Mouse (Mus musculus) spleen, postnatal 14 days (tissue): ENCODE data around the gene Ky.
A peak's percentile ranks its signal among the peaks of the same experiment; 100 is the strongest.

ENCODE experiments used
- DNase-seq, 2 experiments: peaks; one replicate each; pipeline ENCODE4 v3.0.0; 2021 to 2022; ENCODE audit warnings: low spot score in 2 of 2

The Ky gene

GRCm38 (mm10) chr9:102502015-102502633 lies 3.4 kb upstream of the Ky start:
- DNase-seq: no peak

GRCm38 (mm10) chr9:102504716-102505378 lies 703 bp upstream of the Ky start:
- no peak for DNase-seq

GRCm38 (mm10) chr9:102508315-102508714 lies 2.8 kb downstream of the Ky start:
- DNase-seq: no peak

GRCm38 (mm10) chr9:102511423-102511822 lies 5.9 kb downstream of the Ky start:
- no peak for DNase-seq

DNA sequence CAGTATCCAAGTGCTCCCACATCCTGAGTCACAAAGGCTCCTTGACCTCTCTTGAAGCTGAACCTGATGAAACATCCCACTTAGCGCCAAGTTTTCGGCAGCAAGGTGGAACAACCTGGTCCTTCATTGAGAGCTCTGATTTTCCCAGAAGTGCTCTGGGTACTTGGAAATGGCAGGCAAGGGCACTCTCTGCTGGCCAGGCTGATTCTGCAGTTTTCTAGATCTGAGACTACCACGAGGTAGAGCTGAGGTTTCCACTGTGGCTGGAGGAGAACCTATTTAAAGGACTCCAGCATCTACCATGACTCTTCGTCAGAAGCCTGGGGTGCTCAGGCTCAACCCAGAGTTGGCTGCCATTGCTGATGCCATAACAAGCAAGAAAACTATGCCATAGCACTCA lies 8.0 kb downstream of the Ky start:
- no peak for DNase-seq

DNA sequence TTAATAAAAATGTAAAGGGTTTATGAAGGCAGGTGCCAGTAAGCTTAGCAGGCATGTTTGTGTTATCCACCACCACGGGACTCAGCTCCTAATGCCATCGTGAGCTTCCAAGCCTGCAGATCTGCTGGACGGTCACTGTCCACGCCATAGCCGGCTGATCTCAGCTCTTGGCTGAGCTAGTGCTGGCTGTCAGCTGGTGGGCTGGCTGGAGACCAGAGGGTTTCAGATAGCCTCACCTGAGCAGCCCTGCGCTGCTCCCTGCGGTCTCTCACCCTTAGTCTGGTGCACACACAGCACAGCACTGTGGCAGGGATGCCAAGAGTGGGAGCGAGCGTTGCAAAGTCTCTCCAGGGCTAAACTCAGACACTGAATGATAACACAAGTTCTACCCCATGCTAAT lies 12.9 kb downstream of the Ky start:
- DNase-seq: no peak

GRCm38 (mm10) chr9:102521396-102521795 lies 15.8 kb downstream of the Ky start:
- no peak for DNase-seq

- DNase-seq: no peak
These were observed 22.6 kb downstream of the Ky start for GRCm38 (mm10) chr9:102528106-102528505.

- no peak for DNase-seq
These were observed 23.0 kb downstream of the Ky start for GRCm38 (mm10) chr9:102528561-102528960.

- DNase-seq: no peak
These were observed 23.5 kb downstream of the Ky start for GRCm38 (mm10) chr9:102529008-102529407.

GRCm38 (mm10) chr9:102531051-102531892 lies 25.7 kb downstream of the Ky start:
- DNase-seq: no peak

DNA sequence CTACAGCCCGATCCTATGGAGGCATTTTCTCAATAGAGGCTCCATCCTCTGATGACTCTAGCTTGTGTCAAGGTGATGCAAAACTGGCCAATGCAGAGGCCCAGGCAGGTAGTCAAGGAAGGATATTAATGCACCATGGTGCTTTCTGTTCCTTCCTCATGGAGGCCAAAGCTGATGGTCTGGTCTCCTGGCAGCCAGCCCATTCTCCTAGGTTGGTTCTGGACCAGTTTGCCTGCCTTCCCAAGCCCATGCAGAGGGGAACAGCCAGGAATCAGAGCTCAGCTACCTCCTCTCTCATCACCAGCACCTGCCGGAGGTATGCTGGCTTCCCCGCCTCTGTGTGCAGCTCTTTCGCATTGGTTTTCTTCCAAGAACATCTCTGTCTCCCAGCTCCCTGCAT lies 31.4 kb downstream of the Ky start:
- DNase-seq: no peak

DNA sequence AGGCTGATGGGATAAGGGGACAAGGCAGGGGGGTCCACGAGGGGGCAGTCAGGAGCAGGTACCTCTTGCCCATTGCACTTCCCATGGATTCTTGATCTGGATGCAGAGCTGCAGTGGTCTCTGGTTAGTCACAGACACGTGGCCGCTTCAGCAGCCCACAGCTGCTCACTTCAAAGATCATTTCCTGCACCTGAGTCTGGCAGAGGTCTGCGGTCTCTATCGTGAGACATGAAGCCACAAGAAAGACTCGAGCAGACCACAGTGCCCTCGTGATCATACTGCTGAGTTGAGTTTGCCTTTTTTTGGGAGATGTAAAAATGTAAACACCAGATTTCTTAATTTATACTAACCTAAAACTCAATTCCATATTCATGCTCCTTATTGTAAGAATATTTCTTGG lies 34.1 kb downstream of the Ky start:
- DNase-seq: no peak

- no peak for DNase-seq
These were observed 36.1 kb downstream of the Ky start for GRCm38 (mm10) chr9:102541666-102542065.

GRCm38 (mm10) chr9:102542540-102542939 lies 37.0 kb downstream of the Ky start:
- DNase-seq: no peak

GRCm38 (mm10) chr9:102543761-102544115 lies 38.2 kb downstream of the Ky start:
- DNase-seq: no peak

DNA sequence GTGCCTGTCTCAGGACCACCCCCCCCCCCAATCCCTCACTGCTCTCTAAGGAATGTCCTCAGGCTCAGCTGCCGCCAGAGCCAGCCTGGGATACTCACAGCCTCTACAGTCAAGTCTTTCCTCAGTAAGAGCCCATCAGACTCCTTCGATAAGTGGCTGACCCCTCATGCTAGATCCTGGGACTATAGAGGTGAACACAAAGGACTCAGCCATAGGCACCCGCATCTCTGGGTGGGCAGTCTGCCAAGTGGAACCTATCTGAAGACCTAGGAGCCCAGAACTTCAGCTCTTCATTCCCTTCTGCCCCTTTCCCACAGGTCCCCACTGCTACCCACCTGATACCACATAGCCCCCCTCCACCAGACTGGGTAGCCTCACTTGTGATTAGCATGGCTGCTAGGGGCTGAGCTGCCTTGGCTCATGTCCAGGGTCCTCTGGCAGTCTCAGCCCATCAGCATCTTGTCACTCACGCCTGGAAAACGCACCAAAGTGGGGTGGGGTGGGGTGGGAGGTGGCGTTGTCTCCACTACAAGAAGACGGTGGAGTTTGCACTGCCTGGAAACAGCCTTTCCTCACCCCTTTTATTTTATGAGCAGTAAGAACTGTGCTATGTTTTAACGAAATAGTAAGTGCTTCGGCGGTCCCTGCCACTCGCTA lies 38.7 kb downstream of the Ky start:
- DNase-seq: peak in 1 of 2 experiments; percentile 6

- peak; percentile 51 to 64 for DNase-seq
These were observed 39.3 kb downstream of the Ky start for GRCm38 (mm10) chr9:102544773-102545366.

DNA sequence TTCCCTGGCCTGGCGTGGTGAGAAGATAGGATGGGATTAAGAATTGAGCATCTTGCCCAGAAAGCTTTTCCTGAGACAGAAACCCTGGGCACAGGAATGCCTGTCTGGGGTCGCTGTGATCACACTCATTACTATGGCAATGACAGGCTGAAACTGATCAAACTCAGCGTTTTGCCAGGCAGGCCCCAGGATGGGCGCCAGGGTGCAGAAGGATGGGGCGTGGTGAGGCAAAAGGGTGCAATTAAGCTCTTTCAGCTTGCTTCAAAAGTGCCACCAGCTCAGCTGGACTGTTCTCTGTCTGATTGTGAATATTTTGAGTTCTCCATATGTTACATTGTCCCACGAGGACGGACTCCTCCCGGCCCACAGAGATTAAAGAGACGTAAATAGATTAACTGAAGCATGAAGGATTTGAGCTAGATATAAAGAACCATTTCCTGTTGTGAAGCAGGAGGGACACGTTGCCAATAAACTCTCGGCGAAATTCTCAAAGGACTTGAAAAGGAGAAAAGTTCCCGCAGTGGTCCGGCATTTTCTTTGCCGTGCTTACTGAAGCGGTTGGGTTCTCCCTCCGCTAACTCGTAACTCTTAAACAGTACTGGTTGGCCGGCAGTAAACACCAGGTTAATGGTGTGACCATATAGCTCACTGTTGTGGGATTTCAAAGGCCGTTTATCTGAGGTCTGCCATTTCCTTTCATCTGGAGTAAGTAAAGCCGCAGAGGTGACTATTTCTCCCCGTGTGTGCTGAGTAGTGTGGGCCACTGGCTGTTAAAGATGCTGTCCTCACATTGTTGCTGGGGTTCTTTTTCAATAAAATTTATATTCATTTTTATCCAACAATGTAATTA lies 40.1 kb downstream of the Ky start:
- DNase-seq: peak in 1 of 2 experiments; percentile 4

DNA sequence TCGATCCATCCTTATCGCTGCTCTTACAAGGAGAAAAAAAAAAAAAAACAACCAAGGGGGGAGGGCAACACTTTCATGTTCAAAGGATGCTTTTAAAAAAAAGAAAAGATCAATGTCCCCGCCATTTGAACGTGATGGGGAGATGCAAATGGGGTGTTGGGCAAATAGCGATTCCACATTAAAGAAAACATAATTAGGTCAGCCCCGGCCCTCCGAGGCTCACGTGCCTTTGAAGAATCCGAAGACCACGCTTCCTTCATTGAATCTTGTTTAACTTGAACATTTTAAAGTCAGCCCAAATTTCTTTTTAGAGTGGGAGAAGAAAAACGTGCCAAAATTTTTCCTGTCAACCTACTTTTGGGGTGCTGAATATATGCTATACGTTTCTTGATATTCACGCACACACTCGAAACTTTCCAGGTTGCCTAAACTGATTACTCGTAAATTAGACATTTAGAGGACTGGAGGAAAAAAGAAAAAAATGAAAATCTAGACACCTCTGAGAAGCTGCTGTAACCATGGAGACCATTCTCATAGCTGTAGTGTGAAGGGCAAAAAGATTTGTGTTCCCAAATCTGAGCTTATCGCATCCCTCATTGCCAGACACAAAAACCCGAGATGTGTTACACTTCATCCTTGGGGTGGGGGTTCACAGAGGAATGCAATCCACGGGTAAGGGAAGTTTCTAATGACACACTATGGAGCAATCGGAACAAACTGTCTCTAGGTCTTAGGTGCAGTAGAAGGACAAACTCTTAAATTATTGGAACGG lies 40.9 kb downstream of the Ky start:
- DNase-seq: no peak
